Mouse (Mus musculus): ENCODE results near the gene Fam90a1a.
"Not testable (repeated sequence)": the region's sequence is repeated elsewhere in the genome, so short reads cannot be mapped to it uniquely, and the experiment has no call there.

GRCm38 (mm10) chr8:21930754-21931153 is 27.8 kb upstream of the Fam90a1a start:
- TF ChIP-seq CTCF (IDR thresholded peaks at IDR 0.05; ENCODE audit: borderline replicate concordance, insufficient read depth, low read depth, low read length); POLR2A (IDR thresholded peaks at IDR 0.05; ENCODE audit: borderline replicate concordance, insufficient read depth, low read length): not testable (repeated sequence)

Data from cerebellum, adult 2 months (tissue).